Mouse (Mus musculus) cerebellum, adult 11 months (tissue): ENCODE measurements around the gene Gpr146.
A peak's percentile ranks its signal among the peaks of the same experiment; 100 is the strongest.

Source experiments
- DNase-seq: peaks from one replicate; pipeline ENCODE4 v3.0.0; 2022

Gene Gpr146

GRCm38 (mm10) chr5:139359244-139359643 is 18.3 kb upstream of the Gpr146 start:
- DNase-seq, result no peak

- no peak for DNase-seq
These were observed 13.6 kb upstream of the Gpr146 start for GRCm38 (mm10) chr5:139363858-139364257.

GRCm38 (mm10) chr5:139364260-139364910 is 13.1 kb upstream of the Gpr146 start:
- DNase-seq, result peak; percentile 85

- no peak for DNase-seq
These were observed 12.5 kb upstream of the Gpr146 start for GRCm38 (mm10) chr5:139364911-139365571.

GRCm38 (mm10) chr5:139365827-139366226 is 11.7 kb upstream of the Gpr146 start:
- DNase-seq, result no peak

GRCm38 (mm10) chr5:139366484-139366883 is 11.0 kb upstream of the Gpr146 start:
- DNase-seq, result no peak

GRCm38 (mm10) chr5:139367884-139368458 is 9.5 kb upstream of the Gpr146 start:
- no peak for DNase-seq

GRCm38 (mm10) chr5:139368638-139369320 is 8.7 kb upstream of the Gpr146 start:
- no peak for DNase-seq

- DNase-seq, result no peak
These were observed 7.2 kb upstream of the Gpr146 start for GRCm38 (mm10) chr5:139370336-139370735.

- DNase-seq, result no peak
These were observed 6.4 kb upstream of the Gpr146 start for GRCm38 (mm10) chr5:139371118-139371517.

- DNase-seq, result peak; percentile 83
These were observed 5.7 kb upstream of the Gpr146 start for GRCm38 (mm10) chr5:139371631-139372401.

- no peak for DNase-seq
These were observed 4.4 kb upstream of the Gpr146 start for GRCm38 (mm10) chr5:139373126-139373525.

GRCm38 (mm10) chr5:139373889-139374444 is 3.5 kb upstream of the Gpr146 start:
- DNase-seq, result no peak

- no peak for DNase-seq
These were observed 2.7 kb upstream of the Gpr146 start for GRCm38 (mm10) chr5:139374841-139375240.

- no peak for DNase-seq
These were observed 717 bp downstream of the Gpr146 start for GRCm38 (mm10) chr5:139378271-139378556.

- DNase-seq, result no peak
These were observed 1.6 kb downstream of the Gpr146 start for GRCm38 (mm10) chr5:139378986-139379629.

GRCm38 (mm10) chr5:139379771-139380384 is 2.4 kb downstream of the Gpr146 start:
- DNase-seq, result no peak

- DNase-seq, result peak; percentile 90
These were observed 3.1 kb downstream of the Gpr146 start for GRCm38 (mm10) chr5:139380385-139381248.

- no peak for DNase-seq
These were observed 4.4 kb downstream of the Gpr146 start for GRCm38 (mm10) chr5:139381586-139382513.

GRCm38 (mm10) chr5:139382760-139383159 is 5.3 kb downstream of the Gpr146 start:
- no peak for DNase-seq
